Mouse (Mus musculus) testis, adult 2 months (tissue): ENCODE measurements around the gene Rhag. TPM values are rescaled to one million over a fixed set of nuclear protein-coding genes. Genes with fewer than 3 reads are reported as not detected.

Source experiments
- H3K27ac ChIP-seq: fragments of 200-500 bp; 2 replicates; pipeline ENCODE4 v1.5.1; 2012; ENCODE audit warnings: low read depth, low read length; ENCODE audit not compliant: control insufficient read depth, insufficient read depth
- H3K27me3 ChIP-seq: fragments of 200-500 bp; 2 replicates; pipeline ENCODE4 v1.6.1; 2012; ENCODE audit warnings: mild to moderate bottlenecking, low read length, moderate library complexity; ENCODE audit not compliant: control insufficient read depth, insufficient read depth
- H3K36me3 ChIP-seq: fragments of 200-500 bp; 2 replicates; pipeline ENCODE4 v1.6.1; 2012; ENCODE audit warnings: mild to moderate bottlenecking, low read length; ENCODE audit not compliant: control insufficient read depth, insufficient read depth
- H3K4me1 ChIP-seq: fragments of 200-500 bp; 2 replicates; pipeline ENCODE4 v1.6.1; 2012; ENCODE audit warnings: low read length; ENCODE audit not compliant: control insufficient read depth, insufficient read depth
- H3K4me3 ChIP-seq: fragments of 200-500 bp; 2 replicates; pipeline ENCODE4 v1.5.1; 2012; ENCODE audit warnings: low read depth, mild to moderate bottlenecking, low read length, moderate library complexity, mixed read lengths; ENCODE audit not compliant: control insufficient read depth
- CTCF ChIP-seq: fragments of 200-500 bp; IDR thresholded peaks from 2 replicates; pipeline ENCODE4 v1.5.1; 2012; ENCODE audit warnings: low read depth, mild to moderate bottlenecking, inconsistent platforms, low read length, moderate library complexity; ENCODE audit not compliant: control insufficient read depth, insufficient read depth, insufficient replicate concordance
- POLR2A ChIP-seq: fragments of 200-500 bp; IDR thresholded peaks from 2 replicates; pipeline ENCODE4 v1.6.1; 2012; ENCODE audit warnings: low read depth, mild to moderate bottlenecking, inconsistent platforms, low read length, moderate library complexity; ENCODE audit not compliant: control insufficient read depth
- polyA plus RNA-seq: library from polyadenylated mRNA; depleted of rRNA; stranded (reverse); fragments of >200 nt; gene quantifications from 2 replicates; pipeline ENCODE4 v1.2.3, GENCODE M21; 2012; rRNA removed

Rhag gene
- polyA plus RNA-seq, 1 experiment: 0.04 TPM

DNA sequence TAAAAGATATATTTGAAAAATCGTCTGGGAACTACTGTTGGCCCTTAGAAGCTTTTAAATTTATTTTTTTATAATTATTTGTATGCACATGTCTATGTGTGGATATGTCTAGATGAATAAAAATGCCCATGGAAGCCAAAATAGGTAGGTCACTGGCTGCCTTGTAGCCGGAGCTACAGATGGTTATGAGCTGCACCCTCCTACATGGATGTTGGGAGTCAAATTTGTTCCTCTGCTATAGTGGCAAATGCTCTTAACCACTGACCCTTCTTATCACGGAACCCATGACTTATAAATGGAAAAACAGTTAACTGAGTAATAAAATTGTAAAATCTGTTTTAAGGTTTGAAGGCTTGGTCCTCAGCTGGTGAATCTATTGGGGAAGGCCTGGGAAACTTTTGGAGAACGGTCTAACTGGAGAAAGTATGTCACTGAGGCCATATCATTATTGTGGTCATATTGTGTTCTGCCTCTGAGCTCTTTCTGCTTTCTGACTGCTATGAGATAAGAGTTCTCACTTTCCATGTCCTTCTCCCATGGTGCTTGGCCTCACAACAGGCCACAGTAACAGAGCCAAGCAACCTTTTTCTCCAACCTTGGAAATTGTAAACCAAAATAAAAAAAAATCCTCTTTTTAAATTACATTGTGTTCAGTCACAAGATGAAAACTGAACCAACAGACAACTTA is 77.1 kb downstream of the Rhag start:
- no peaks in the 10 kb centered on the region for H3K36me3 ChIP-seq
- H3K27me3 ChIP-seq: no peaks in the 10 kb centered on the region
- no peak overlapping the region for H3K4me3 ChIP-seq
- TF ChIP-seq POLR2A (no peak), CTCF (no peak)
- H3K4me1 ChIP-seq: no peaks in the 10 kb centered on the region
- H3K27ac ChIP-seq: no peak overlapping the region

Other genes starting within 250 kb of the Rhag start
- not detected in 2 replicates for gene Esp6, start 249.6 kb upstream of the Rhag start, polyA plus RNA-seq
- gene Esp4, start 212.5 kb upstream of the Rhag start, polyA plus RNA-seq: not detected in 2 replicates
- not detected in 2 replicates for gene Esp3, start 179.1 kb upstream of the Rhag start, polyA plus RNA-seq
- not detected in 2 replicates for gene Esp1, start 84.0 kb upstream of the Rhag start, polyA plus RNA-seq
- 1,252 and 1,484 TPM in 2 replicates for gene Crisp2, start 4.1 kb upstream of the Rhag start, polyA plus RNA-seq
- 0.23 and 0.28 TPM in 2 replicates for gene 9130008F23Rik, start 69.4 kb downstream of the Rhag start, polyA plus RNA-seq
- gene Glyatl3, start 103.2 kb downstream of the Rhag start, polyA plus RNA-seq: 0.21 TPM in 1 of 2 replicates, not detected in the other
- 8.6 and 9.9 TPM in 2 replicates for gene Mut, start 123.6 kb downstream of the Rhag start, polyA plus RNA-seq
- 2.6 and 3.3 TPM in 2 replicates for gene Cenpq, start 123.9 kb downstream of the Rhag start, polyA plus RNA-seq